Mouse (Mus musculus): ENCODE measurements around the gene Elmo3.

- no peak for TF ChIP-seq NELFE (IDR thresholded peaks at IDR 0.05; ENCODE audit: low read depth, low read length)
- TF ChIP-seq CTCF (IDR thresholded peaks at IDR 0.05 in 2 of 3, conservative IDR thresholded peaks at IDR 0.05 in 1 of 3; ENCODE audit: control insufficient read depth in 1 of 3, insufficient read depth in 1 of 3, low read depth in 2 of 3, low read length in 3 of 3, poor library complexity in 1 of 3, severe bottlenecking in 1 of 3) = no peak
- TF ChIP-seq POLR2A (IDR thresholded peaks at IDR 0.05; ENCODE audit: control insufficient read depth in 1 of 2, insufficient read depth in 1 of 2, low read depth in 1 of 2, low read length in 2 of 2, poor library complexity in 1 of 2) = no peak
Measured at GRCm38 (mm10) chr8:105356681-105357080, 51.3 kb downstream of the Elmo3 start.

All from MEL (cell line).